ENCODE assay signal across 23 mouse cellular contexts in genomic region chr5:74777381-74778075, GRCm38 (mm10).
A peak's percentile ranks its signal among the peaks of the same experiment; 100 is the strongest.
DNase-seq lines count a peak whose midpoint lies in the region; ATAC-seq lines count a peak whose summit lies in the region.
"Had no signal": no experiment of that assay in that cellular context is flagged by ENCODE, and none has a peak within 500 bp of the region (broad histone marks: within the 10 kb centered on the region; RNA-seq: fewer than 3 reads in every experiment).

No protein-coding gene starts in this region.

- H3K4me1 ChIP-seq in heart, embryonic 14.5 days (ENCODE audit: control insufficient read depth in 2 of 2, insufficient read depth in 2 of 2, low read length in 2 of 2), result no peaks in the 10 kb centered on the region; a peak in 1 of 4 replicates
- H3K4me1 ChIP-seq in forebrain, embryonic 10.5 days, result peaks cover 6% of the 10 kb centered on the region
- H3K4me1 ChIP-seq: lung, embryonic 15.5 days had no signal

- ATAC-seq in heart, embryonic 14.5 days (ENCODE audit: insufficient number of reproducible peaks, insufficient read depth, low FRiP score, low read depth), result no peak
- ATAC-seq: forebrain, embryonic 13.5 days had no signal

- no peak overlapping the region for H3K4me3 ChIP-seq in heart, embryonic 14.5 days (ENCODE audit: control insufficient read depth in 1 of 2, insufficient read depth in 1 of 2, low read depth in 1 of 2, low read length in 2 of 2)
- H3K4me3 ChIP-seq in forebrain, embryonic 10.5 days, result no peak overlapping the region
- H3K4me3 ChIP-seq: forebrain, embryonic 13.5 days; gastrocnemius, adult 2 months; limb, embryonic 15.5 days; lung, embryonic 15.5 days had no signal

- no peaks in the 10 kb centered on the region for H3K27me3 ChIP-seq in heart, embryonic 14.5 days (ENCODE audit: control insufficient read depth, insufficient read depth, low read length)
- H3K27me3 ChIP-seq in forebrain, embryonic 10.5 days (ENCODE audit: poor library complexity, severe bottlenecking), result peaks cover 5% of the 10 kb centered on the region; the same call in 1 of the 2 replicates
- H3K27me3 ChIP-seq: forebrain, embryonic 13.5 days; limb, embryonic 15.5 days; lung, embryonic 15.5 days had no signal

- H3K36me3 ChIP-seq in heart, embryonic 14.5 days (ENCODE audit: control insufficient read depth, insufficient read depth, low read length), result no peaks in the 10 kb centered on the region
- no peaks in the 10 kb centered on the region for H3K36me3 ChIP-seq in forebrain, embryonic 10.5 days (replicated peaks)
- H3K36me3 ChIP-seq: limb, embryonic 15.5 days; lung, embryonic 15.5 days had no signal

- H3K4me2 ChIP-seq in heart, embryonic 14.5 days (ENCODE audit: low read length), result no peak overlapping the region
- H3K4me2 ChIP-seq: forebrain, embryonic 13.5 days; hindbrain, embryonic 14.5 days; limb, embryonic 15.5 days; lung, embryonic 15.5 days had no signal

- DNase-seq in heart, postnatal 14 days, result no peak
- DNase-seq in 3134 (ENCODE audit: extremely low read depth, insufficient read length, low spot score), result peak; percentile 6
- peak; percentile 86 for DNase-seq in NIH3T3 (ENCODE audit: low read depth)
- DNase-seq in adrenal gland, postnatal 36 days, result peak; percentile 70 to 77
- no peak for DNase-seq in forebrain, embryonic 10.5 days (ENCODE audit: extremely low spot score, low spot score)
- no peak for DNase-seq in Muller cell, postnatal 12 days (ENCODE audit: inconsistent ontology term)
- DNase-seq: cerebellum, adult 11-12 months; cerebellum, postnatal 10 days; gastrocnemius, adult 2 months; kidney, adult 2 months; layer of hippocampus, adult 9-11 months; left cerebral cortex, postnatal 4 days; lung, postnatal 4 days; midbrain, embryonic 14.5 days; right cerebral cortex, postnatal 4 days; thymus, postnatal 25 days had no signal

- H3K27ac ChIP-seq in heart, embryonic 14.5 days (replicated peaks in 1 of 2; ENCODE audit: control insufficient read depth in 1 of 2, insufficient read depth in 1 of 2, low read depth in 2 of 2, low read length in 2 of 2), result peak overlapping the region; percentile 4 to 13; a peak in 1 of 4 replicates
- H3K27ac ChIP-seq in forebrain, embryonic 10.5 days, result no peak overlapping the region
- H3K27ac ChIP-seq: forebrain, embryonic 13.5 days; gastrocnemius, adult 2 months; hindbrain, embryonic 14.5 days; kidney, postnatal 0 days; limb, embryonic 15.5 days; liver, embryonic 14.5 days; lung, embryonic 15.5 days had no signal

- 35% methylated on average over 10 of the region's 10 CpGs for WGBS in heart, embryonic 14.5 days
- WGBS in forebrain, embryonic 10.5 days, result 90% methylated on average over 10 of the region's 10 CpGs

- no peaks in the 10 kb centered on the region for H3K9me3 ChIP-seq in heart, embryonic 14.5 days (ENCODE audit: control insufficient read depth, low read length)
- H3K9me3 ChIP-seq in forebrain, embryonic 10.5 days, result no peaks in the 10 kb centered on the region
- H3K9me3 ChIP-seq: forebrain, embryonic 13.5 days; limb, embryonic 15.5 days; lung, embryonic 15.5 days had no signal

- intact Hi-C loops in heart, postnatal 14 days (cut with DNase I), result no loop called here

- H3K9ac ChIP-seq in heart, embryonic 14.5 days (ENCODE audit: low read length), result no peak overlapping the region
- H3K9ac ChIP-seq: forebrain, embryonic 13.5 days; hindbrain, embryonic 14.5 days; limb, embryonic 15.5 days; liver, embryonic 14.5 days; lung, embryonic 15.5 days had no signal

Comparison
In these comparisons a context has a peak if more than half of its experiments do, and no peak if none do; other contexts are left out.
1. DNase-seq: peak in 3134 (single experiment), NIH3T3 (single experiment) and adrenal gland, postnatal 36 days (2 of 2); none in heart, postnatal 14 days (0 of 2), forebrain, embryonic 10.5 days (single experiment) and Muller cell, postnatal 12 days (single experiment).